Mouse (Mus musculus) heart, adult 2 months (tissue): ENCODE measurements at regions not wholly inside any gene's neighbourhood (a gene's known extent, or its start where the extent isn't known, plus 50 kb on each side); places are given as distances from the start of the nearest gene placed in this dataset.

ENCODE experiments used
- CTCF ChIP-seq: fragments of 200-600 bp; IDR thresholded peaks from 2 replicates; pipeline ENCODE4 v1.8.1; 2022; ENCODE audit warnings: antibody characterized with exemption, mild to moderate bottlenecking, moderate library complexity
- EP300 ChIP-seq: fragments of 200-500 bp; IDR thresholded peaks from 2 replicates; pipeline ENCODE4 v1.6.1; 2011; ENCODE audit warnings: low read depth, low read length, control low read depth; ENCODE audit not compliant: insufficient read depth
- POLR2A ChIP-seq: fragments of 200-500 bp; IDR thresholded peaks from 2 replicates; pipeline ENCODE4 v1.6.1; 2011; ENCODE audit warnings: mild to moderate bottlenecking, low read depth, low read length, control low read depth; ENCODE audit not compliant: insufficient read depth

GRCm38 (mm10) chr15:27412761-27413160, 53.7 kb upstream of the Ank start:
- TF ChIP-seq POLR2A (no peak), CTCF (no peak), EP300 (no peak)
